Mouse (Mus musculus): ENCODE measurements around the gene Oas1e. TPM values are rescaled to one million over a fixed set of nuclear protein-coding genes. Genes with fewer than 3 reads are reported as not detected.

The Oas1e gene
- polyA plus RNA-seq (2017; shearing (Covaris generic)), result not detected

DNA sequence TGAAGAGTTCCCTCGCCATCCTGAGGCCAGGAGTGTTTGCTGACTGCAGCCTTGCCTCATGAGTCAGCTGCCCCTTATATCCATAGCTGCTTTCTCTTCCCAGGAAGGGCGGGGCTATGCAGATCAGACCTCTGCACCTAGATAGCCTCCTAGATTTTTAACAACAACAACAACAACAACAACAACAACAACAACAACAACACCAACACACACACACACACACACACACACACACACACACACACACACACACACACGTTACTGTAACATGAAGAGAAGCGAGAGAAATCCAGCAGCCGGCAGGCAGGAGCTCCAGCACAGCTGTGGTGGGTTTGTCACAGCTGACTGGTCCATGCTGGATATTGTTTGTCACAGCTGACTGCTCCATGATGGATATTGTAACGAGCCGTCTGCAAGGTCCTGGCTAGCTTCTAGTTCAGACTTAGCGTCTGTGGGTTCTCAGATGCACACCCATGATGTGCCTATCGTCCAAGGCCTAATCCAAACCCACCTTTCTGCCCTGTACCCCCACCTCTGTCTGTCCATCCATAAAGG, at the start of gene Oas1e:
TSS of gene Oas1e (minus strand) at position 51 of the 555 bp plus-strand sequence.

DNA sequence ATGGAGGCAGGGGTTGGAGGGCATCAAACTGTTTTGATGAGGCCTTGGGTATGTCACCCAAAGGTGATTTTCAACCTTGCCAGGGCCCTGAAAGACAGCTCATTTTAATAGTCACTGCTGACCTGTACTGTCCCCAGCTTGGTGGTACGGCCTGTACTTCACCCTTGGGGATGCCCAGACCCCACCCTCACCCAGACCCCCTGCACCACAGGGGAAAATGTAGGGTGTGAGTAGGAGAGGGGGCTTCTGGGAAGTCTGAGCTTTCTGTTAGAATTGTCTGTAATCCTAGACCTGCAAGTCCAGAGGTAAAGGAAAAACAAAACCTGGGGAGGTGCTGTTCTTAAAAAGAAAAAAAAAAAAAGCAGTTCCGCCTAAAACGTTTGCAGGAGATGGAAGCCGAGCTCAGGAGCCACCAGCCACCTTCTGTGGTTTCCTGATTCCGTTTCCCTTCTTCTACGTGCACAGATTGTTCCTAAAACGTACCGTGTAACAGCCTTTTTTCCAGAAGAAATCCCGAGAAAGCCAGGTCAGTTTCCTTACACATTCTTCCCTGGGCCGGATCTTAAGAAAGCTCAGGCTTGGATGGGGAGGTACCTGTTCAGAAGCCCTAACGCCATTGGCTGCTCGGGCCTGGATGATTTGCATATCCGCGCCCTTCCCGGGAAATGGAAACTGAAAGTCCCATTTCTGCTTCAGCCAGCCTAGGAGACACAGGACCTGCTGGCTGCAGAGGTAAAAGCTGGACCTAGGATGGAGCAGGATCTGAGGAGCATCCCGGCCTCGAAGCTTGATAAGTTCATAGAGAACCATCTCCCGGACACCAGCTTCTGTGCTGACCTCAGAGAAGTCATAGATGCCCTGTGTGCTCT, 16.9 kb upstream of the Oas1e start, which contains the start of gene Oas1c:
TSS of gene Oas1c (minus strand) at position 564 of the 869 bp plus-strand sequence.

DNA sequence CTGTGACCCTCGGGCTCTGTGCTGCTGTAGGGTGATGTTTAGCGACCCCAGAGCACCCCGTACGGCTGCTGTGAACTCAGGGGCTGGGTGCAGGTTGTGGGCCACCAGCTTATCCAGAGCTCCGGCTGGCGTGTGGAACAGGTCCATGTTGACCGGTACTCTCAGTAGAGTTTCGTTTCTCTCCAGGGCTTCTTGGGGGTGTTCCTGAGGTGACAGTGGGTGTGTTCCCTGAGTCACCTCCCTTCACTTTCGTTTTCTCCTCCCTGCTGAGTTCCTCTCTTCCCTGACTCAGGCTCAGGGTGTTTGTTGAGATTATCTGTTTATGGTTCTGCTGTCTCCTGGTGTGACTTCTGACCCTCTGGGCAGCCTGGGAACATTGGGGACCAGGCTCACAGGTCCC, 17.9 kb downstream of the Oas1e start, which contains the start of gene Oas3:
TSS of gene Oas3 (minus strand) at position 184 of the 400 bp plus-strand sequence.

DNA sequence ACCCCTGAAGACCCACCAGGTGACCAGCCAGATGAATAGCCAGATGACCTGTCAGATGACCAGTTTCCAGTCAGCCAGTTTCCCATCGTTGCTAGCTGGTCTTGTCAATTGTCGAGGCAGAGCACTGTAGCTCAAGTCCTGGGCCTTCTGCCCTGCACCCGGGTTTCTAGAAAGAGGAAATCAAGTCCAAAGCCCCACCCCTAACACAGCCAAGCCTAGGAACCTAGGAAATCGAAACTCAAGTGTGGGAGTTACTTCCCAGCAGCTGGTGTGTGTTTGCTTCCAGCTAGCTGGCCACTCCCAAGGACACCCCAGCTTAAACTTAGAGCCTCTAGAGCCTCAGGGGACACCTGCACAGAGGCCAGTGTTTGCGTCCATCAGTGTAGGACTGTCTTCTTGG, 45.6 kb downstream of the Oas1e start, which contains the start of gene Oas2:
TSS of gene Oas2 (minus strand) at position 166 of the 400 bp plus-strand sequence.

Other genes with a start within 250 kb of the Oas1e start
- 4.1 TPM for gene Tpcn1, start 206.9 kb downstream of the Oas1e start, polyA plus RNA-seq (2017; shearing (Covaris generic))
- gene Iqcd, start 206.5 kb downstream of the Oas1e start, polyA plus RNA-seq (2017; shearing (Covaris generic)), result 0.35 TPM
- gene Rita1, start 182.9 kb downstream of the Oas1e start, polyA plus RNA-seq (2017; shearing (Covaris generic)), result 3.3 TPM
- 75.4 TPM for gene Ddx54, start 182.8 kb downstream of the Oas1e start, polyA plus RNA-seq (2017; shearing (Covaris generic))
- gene Cfap73, start 161.3 kb downstream of the Oas1e start, polyA plus RNA-seq (2017; shearing (Covaris generic)), result not detected
- 9.0 TPM for gene Rasal1, start 146.7 kb downstream of the Oas1e start, polyA plus RNA-seq (2017; shearing (Covaris generic))
- 243 TPM for gene Dtx1, start 83.6 kb downstream of the Oas1e start, polyA plus RNA-seq (2017; shearing (Covaris generic))
- gene Oas2, start 45.7 kb downstream of the Oas1e start, polyA plus RNA-seq (2017; shearing (Covaris generic)), result 0.76 TPM
- gene Oas3, start 17.9 kb downstream of the Oas1e start, polyA plus RNA-seq (2017; shearing (Covaris generic)), result 15.3 TPM
- gene Oas1c, start 17.0 kb upstream of the Oas1e start, polyA plus RNA-seq (2017; shearing (Covaris generic)), result 7.7 TPM
- gene Oas1f, start 51.8 kb upstream of the Oas1e start, polyA plus RNA-seq (2017; shearing (Covaris generic)), result not detected
- not detected for gene Oas1h, start 65.9 kb upstream of the Oas1e start, polyA plus RNA-seq (2017; shearing (Covaris generic))
- 1.4 TPM for gene Oas1g, start 92.1 kb upstream of the Oas1e start, polyA plus RNA-seq (2017; shearing (Covaris generic))
- gene Oas1a, start 112.0 kb upstream of the Oas1e start, polyA plus RNA-seq (2017; shearing (Covaris generic)), result 41.5 TPM
- not detected for gene Oas1d, start 119.0 kb upstream of the Oas1e start, polyA plus RNA-seq (2017; shearing (Covaris generic))
- gene Rph3a, start 214.6 kb upstream of the Oas1e start, polyA plus RNA-seq (2017; shearing (Covaris generic)), result not detected

All from effector memory CD4-positive, alpha-beta T cell, adult 5 months (primary cell).